Mouse (Mus musculus): ENCODE results near the gene Wdfy4. TPM values are rescaled to one million over a fixed set of nuclear protein-coding genes. Genes with fewer than 3 reads are reported as not detected.

Wdfy4 gene
- polyA plus RNA-seq, 1 experiment from 2014 or later: 0.43 TPM

GRCm38 (mm10) chr14:33175059-33175821, 10.1 kb downstream of the Wdfy4 start:
- Histone ChIP-seq H3K4me1 (replicated peaks) (0 out of 2 replicates have a peak, but pooled peaks cover 2% of the 10 kb centered on the region), H3K27me3 (ENCODE audit: insufficient read depth, poor library complexity, severe bottlenecking) (no peaks in the 10 kb centered on the region), H3K36me3 (no peaks in the 10 kb centered on the region), H3K9me3 (no peaks in the 10 kb centered on the region), H3K27ac (no peak overlapping the region), H3K4me3 (no peak overlapping the region)
- WGBS: 84% methylated on average over 4 of the region's 4 CpGs
- no peak for DNase-seq (ENCODE audit: low spot score)

DNA sequence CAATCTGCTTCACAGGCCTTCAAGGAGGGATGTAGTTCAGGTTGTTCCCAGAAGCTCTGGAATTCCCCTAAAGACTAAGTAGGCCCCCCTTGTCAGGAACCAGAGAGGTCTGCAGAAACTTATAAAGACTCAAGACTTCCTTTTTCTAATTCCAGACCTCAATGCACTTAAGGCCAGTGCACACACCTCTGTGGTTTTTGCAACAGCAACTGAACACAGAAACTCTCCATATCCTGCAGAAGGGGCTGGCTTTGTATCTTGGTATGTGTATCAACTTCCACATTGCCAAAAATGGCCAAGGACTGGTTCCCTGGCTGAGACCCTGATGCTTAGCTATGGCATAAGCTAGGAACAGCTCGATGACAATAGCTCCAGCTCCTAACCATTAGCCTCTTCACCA, 13.4 kb downstream of the Wdfy4 start:
- 77% methylated on average over 1 of the region's 1 CpGs for WGBS
- Histone ChIP-seq H3K4me3 (no peak overlapping the region), H3K27ac (no peak overlapping the region), H3K27me3 (ENCODE audit: insufficient read depth, poor library complexity, severe bottlenecking) (no peaks in the 10 kb centered on the region), H3K36me3 (no peaks in the 10 kb centered on the region), H3K4me1 (replicated peaks) (0 out of 2 replicates have a peak, but pooled peaks cover 2% of the 10 kb centered on the region), H3K9me3 (no peaks in the 10 kb centered on the region)
- DNase-seq (ENCODE audit: low spot score): no peak

DNA sequence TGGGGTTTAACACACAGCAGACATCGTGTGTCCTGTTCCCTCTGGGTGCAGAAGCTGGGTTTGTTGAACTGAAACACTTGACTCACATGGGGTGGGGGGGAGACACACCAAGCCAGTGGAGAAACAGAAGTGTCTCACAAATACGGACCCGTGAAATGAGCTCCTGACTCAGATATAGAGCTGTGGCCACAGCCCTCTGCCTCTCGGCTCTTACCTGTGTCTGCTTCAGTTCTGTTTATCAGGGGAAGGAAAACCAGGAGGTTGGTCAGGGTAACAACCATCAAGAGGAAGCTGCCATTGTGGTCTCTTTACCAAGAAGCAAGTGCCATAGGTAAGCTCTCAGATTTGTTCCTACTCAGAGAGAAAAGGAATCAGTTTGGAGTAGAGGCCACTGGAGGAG, 16.6 kb downstream of the Wdfy4 start:
- 87% methylated on average over 4 of the region's 4 CpGs for WGBS

DNA sequence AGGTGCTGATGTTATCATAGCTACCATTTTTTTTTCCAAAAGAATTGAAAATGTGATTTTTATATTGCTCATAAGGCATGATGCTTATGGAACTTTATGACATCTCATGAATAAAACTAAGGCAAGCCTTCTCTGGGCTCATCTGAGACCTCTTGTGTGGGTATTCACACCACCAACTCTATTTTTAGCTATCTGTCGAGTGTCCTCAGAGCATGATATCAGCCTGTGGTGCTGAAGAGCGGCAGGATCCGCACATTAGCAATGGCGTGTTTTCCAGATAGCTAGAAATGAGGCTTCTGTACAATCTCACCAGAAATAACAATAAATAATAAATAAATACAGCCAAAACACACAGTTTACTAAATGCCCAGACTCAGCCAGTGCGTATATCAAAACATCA, 23.1 kb downstream of the Wdfy4 start:
- DNase-seq (ENCODE audit: low spot score): no peak
- Histone ChIP-seq H3K9me3 (no peaks in the 10 kb centered on the region), H3K4me1 (replicated peaks) (no peaks in the 10 kb centered on the region), H3K4me3 (no peak overlapping the region), H3K36me3 (no peaks in the 10 kb centered on the region), H3K27me3 (ENCODE audit: insufficient read depth, poor library complexity, severe bottlenecking) (no peaks in the 10 kb centered on the region), H3K27ac (no peak overlapping the region)
- WGBS: 91% methylated on average over 5 of the region's 5 CpGs

More for the DNA sequence above, 16.6 kb downstream of the Wdfy4 start:
- Histone ChIP-seq H3K27ac (no peak overlapping the region), H3K4me3 (no peak overlapping the region), H3K4me1 (replicated peaks) (no peaks in the 10 kb centered on the region), H3K27me3 (ENCODE audit: insufficient read depth, poor library complexity, severe bottlenecking) (no peaks in the 10 kb centered on the region), H3K9me3 (no peaks in the 10 kb centered on the region), H3K36me3 (no peaks in the 10 kb centered on the region)
- no peak for DNase-seq (ENCODE audit: low spot score)

- Histone ChIP-seq H3K9me3 (no peaks in the 10 kb centered on the region), H3K27ac (no peak overlapping the region), H3K4me3 (no peak overlapping the region), H3K27me3 (ENCODE audit: insufficient read depth, poor library complexity, severe bottlenecking) (no peaks in the 10 kb centered on the region), H3K36me3 (no peaks in the 10 kb centered on the region), H3K4me1 (replicated peaks) (no peaks in the 10 kb centered on the region)
- 72% methylated on average over 3 of the region's 3 CpGs for WGBS
- no peak for DNase-seq (ENCODE audit: low spot score)
Observed at GRCm38 (mm10) chr14:33158268-33158667, 27.0 kb downstream of the Wdfy4 start.

DNA sequence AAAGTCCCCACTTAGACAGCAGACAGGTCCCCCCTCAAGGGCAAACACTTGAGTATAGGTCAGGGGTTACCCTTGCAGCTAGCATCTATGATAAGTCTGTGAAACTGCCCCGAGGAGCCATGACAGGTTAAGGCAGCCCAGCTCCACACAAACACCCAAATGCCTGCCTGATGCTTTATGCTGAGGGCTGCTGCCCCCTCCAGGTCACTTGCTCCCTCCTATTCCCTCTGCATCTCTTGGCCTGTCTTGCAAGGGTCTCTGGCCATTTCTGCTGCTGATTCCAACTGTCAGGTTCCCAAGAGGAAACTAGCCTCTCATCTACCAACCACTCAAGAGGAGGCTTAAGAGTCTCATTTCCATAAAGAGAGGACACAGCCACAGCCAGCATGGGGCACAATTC, 32.4 kb downstream of the Wdfy4 start:
- H3K4me1 ChIP-seq (replicated peaks): no peaks in the 10 kb centered on the region
- H3K36me3 ChIP-seq: no peaks in the 10 kb centered on the region
- peaks cover 21% of the 10 kb centered on the region for H3K27me3 ChIP-seq (ENCODE audit: insufficient read depth, poor library complexity, severe bottlenecking)
- 65% methylated on average over 1 of the region's 1 CpGs for WGBS
- H3K27ac ChIP-seq: no peak overlapping the region
- H3K4me3 ChIP-seq: no peak overlapping the region
- no peaks in the 10 kb centered on the region for H3K9me3 ChIP-seq
- no peak for DNase-seq (ENCODE audit: low spot score)

- Histone ChIP-seq H3K27ac (no peak overlapping the region), H3K27me3 (ENCODE audit: insufficient read depth, poor library complexity, severe bottlenecking) (peaks cover 19% of the 10 kb centered on the region), H3K4me1 (replicated peaks) (no peaks in the 10 kb centered on the region), H3K36me3 (no peaks in the 10 kb centered on the region), H3K9me3 (no peaks in the 10 kb centered on the region), H3K4me3 (no peak overlapping the region)
- WGBS: 20% methylated on average over 2 of the region's 2 CpGs
- peak; percentile 13 for DNase-seq (ENCODE audit: low spot score)
Observed at GRCm38 (mm10) chr14:33146287-33146686, 39.0 kb downstream of the Wdfy4 start.

DNA sequence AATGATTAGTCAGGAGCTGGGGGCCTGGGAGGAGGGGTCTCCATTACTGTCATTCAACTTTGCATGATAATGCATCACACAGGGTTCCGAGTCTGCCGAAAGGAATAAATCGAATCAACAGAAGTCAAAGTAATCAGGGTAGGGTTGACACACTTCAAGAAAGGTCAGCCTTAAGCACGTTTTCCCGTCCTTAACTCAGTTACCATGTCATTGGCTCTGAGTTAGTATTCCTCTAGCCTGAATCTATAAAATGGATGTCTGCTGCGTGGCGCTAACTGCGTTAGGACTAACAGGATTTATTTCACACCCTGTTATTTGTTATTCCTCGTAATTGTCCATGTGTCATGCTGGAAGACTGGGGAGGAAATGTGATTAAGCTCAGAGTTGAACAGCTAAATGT, 48.5 kb downstream of the Wdfy4 start:
- 77% methylated on average over 9 of the region's 9 CpGs for WGBS
- Histone ChIP-seq H3K9me3 (no peaks in the 10 kb centered on the region), H3K4me1 (replicated peaks) (no peaks in the 10 kb centered on the region), H3K27me3 (ENCODE audit: insufficient read depth, poor library complexity, severe bottlenecking) (no peaks in the 10 kb centered on the region; the same call in 1 of the 2 replicates), H3K27ac (no peak overlapping the region), H3K4me3 (no peak overlapping the region), H3K36me3 (no peaks in the 10 kb centered on the region)
- no peak for DNase-seq (ENCODE audit: low spot score)

- WGBS: 92% methylated on average over 6 of the region's 6 CpGs
- no peaks in the 10 kb centered on the region; the same call in 1 of the 2 replicates for H3K27me3 ChIP-seq (ENCODE audit: insufficient read depth, poor library complexity, severe bottlenecking)
Observed at GRCm38 (mm10) chr14:33135170-33135569, 50.1 kb downstream of the Wdfy4 start.

DNA sequence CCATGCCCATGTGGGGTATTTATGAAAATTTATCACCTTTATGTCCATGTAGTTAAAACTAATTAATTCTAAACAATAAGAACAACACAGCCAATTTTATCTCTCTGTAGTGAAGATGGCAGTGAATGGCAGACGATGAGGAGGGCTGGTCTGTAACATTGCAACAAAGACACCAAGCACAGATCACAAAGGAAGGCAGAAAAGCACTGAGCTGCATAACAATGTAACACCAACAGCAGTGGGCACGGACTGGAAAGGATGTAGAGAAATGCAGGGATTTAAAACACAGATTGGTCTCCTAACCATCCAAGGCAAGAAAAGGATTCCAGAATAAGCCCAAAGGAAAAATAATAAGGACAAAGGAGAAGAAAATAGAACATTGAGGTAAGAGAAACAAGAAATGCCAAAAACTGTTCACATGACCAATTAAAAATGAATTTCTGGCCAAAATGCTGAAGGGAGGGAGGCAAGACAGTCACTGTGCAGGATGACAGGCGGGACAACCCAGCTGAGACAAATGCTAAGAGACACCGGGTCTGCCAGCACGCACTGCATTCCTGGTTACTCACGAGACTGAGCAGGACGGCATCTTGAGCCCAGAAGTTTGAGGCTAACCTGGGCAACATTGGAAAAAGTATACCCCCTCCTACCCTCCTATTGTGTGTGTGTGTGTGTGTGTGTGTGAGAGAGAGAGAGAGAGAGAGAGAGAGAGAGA, 54.1 kb downstream of the Wdfy4 start:
- no peak for DNase-seq (ENCODE audit: low spot score)
- H3K27me3 ChIP-seq (ENCODE audit: insufficient read depth, poor library complexity, severe bottlenecking): no peaks in the 10 kb centered on the region; the same call in 1 of the 2 replicates
- WGBS: 67% methylated on average over 7 of the region's 7 CpGs
- H3K4me1 ChIP-seq (replicated peaks): no peaks in the 10 kb centered on the region
- no peak overlapping the region for H3K27ac ChIP-seq
- H3K9me3 ChIP-seq: no peaks in the 10 kb centered on the region
- H3K4me3 ChIP-seq: no peak overlapping the region
- no peaks in the 10 kb centered on the region for H3K36me3 ChIP-seq

More at GRCm38 (mm10) chr14:33135170-33135569, 50.1 kb downstream of the Wdfy4 start:
- H3K27ac ChIP-seq: no peak overlapping the region
- no peaks in the 10 kb centered on the region for H3K9me3 ChIP-seq
- H3K4me3 ChIP-seq: no peak overlapping the region
- no peaks in the 10 kb centered on the region for H3K4me1 ChIP-seq (replicated peaks)
- no peak for DNase-seq (ENCODE audit: low spot score)
- H3K36me3 ChIP-seq: no peaks in the 10 kb centered on the region

GRCm38 (mm10) chr14:33116590-33116989, 68.7 kb downstream of the Wdfy4 start:
- no peak overlapping the region for H3K27ac ChIP-seq
- no peaks in the 10 kb centered on the region for H3K27me3 ChIP-seq (ENCODE audit: insufficient read depth, poor library complexity, severe bottlenecking)
- no peaks in the 10 kb centered on the region for H3K4me1 ChIP-seq (replicated peaks)
- no peaks in the 10 kb centered on the region for H3K36me3 ChIP-seq
- no peak overlapping the region for H3K4me3 ChIP-seq
- H3K9me3 ChIP-seq: no peaks in the 10 kb centered on the region
- DNase-seq (ENCODE audit: low spot score): no peak
- 78% methylated on average over 1 of the region's 1 CpGs for WGBS

GRCm38 (mm10) chr14:33104809-33105208, 80.5 kb downstream of the Wdfy4 start:
- H3K9me3 ChIP-seq: no peaks in the 10 kb centered on the region
- H3K27ac ChIP-seq: no peak overlapping the region
- no peaks in the 10 kb centered on the region for H3K36me3 ChIP-seq
- H3K4me1 ChIP-seq (replicated peaks): no peaks in the 10 kb centered on the region
- 78% methylated on average over 3 of the region's 3 CpGs for WGBS
- H3K27me3 ChIP-seq (ENCODE audit: insufficient read depth, poor library complexity, severe bottlenecking): no peaks in the 10 kb centered on the region
- no peak overlapping the region for H3K4me3 ChIP-seq
- DNase-seq (ENCODE audit: low spot score): no peak

DNA sequence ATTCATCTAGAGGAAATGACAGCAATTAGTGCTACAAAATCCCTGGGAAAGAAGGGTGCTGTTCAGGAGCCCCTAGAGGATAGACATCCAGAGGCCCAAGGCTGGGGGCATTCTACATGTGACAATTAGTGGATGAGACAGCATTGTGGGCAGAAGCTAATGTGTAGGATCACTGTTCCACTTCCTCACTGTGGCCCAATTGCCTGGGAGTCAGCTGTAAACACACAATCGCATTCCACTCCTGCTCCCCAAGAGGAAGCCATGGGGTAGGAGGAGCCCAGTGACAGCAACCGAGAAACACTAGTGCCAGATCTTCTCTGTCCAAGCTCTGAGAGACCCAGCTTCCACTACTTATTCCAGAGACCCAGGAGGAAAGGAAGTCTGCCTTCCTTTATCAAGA, 83.7 kb downstream of the Wdfy4 start:
- Histone ChIP-seq H3K4me1 (replicated peaks) (no peaks in the 10 kb centered on the region), H3K27ac (no peak overlapping the region), H3K9me3 (no peaks in the 10 kb centered on the region), H3K27me3 (ENCODE audit: insufficient read depth, poor library complexity, severe bottlenecking) (no peaks in the 10 kb centered on the region), H3K36me3 (no peaks in the 10 kb centered on the region), H3K4me3 (no peak overlapping the region)
- WGBS: 70% methylated on average over 2 of the region's 2 CpGs
- DNase-seq (ENCODE audit: low spot score): no peak
